Mouse (Mus musculus): ENCODE data around the gene Atad2b. TPM values are rescaled to one million over a fixed set of nuclear protein-coding genes. Genes with fewer than 3 reads are reported as not detected.

Gene Atad2b
- total and polyA plus RNA-seq, 3 experiments = 4.0 to 14.6 (median 13.7) TPM

GRCm38 (mm10) chr12:4917805-4918591 lies 845 bp downstream of the Atad2b start:
- TF ChIP-seq EP300 (IDR thresholded peaks at IDR 0.05; ENCODE audit: insufficient read depth, low read depth, low read length) (no peak), POLR2A (IDR thresholded peaks at IDR 0.05; ENCODE audit: insufficient read depth, low read depth, low read length) (peak; percentile 61)
- H3K9ac ChIP-seq (ENCODE audit: low read depth, low read length) = peak overlapping the region; percentile 99
- intact Hi-C loops (cut with DNase I) = loop anchor here (1.0 to 5.0 kb wide), 4 partner anchors 41 to 151 kb away; partner anchors contain the start of genes Fam228b, Pfn4 and Sf3b6
- peaks cover 6% of the 10 kb centered on the region for H3K36me3 ChIP-seq (ENCODE audit: control insufficient read depth, insufficient read depth, low read length)
- H3K4me3 ChIP-seq = peak overlapping the region; percentile 84
- under 1% methylated on average over 48 of the region's 48 CpGs for WGBS
- H3K27ac ChIP-seq = peak overlapping the region; percentile 95
- H3K79me2 ChIP-seq (replicated peaks; ENCODE audit: control insufficient read depth, insufficient read depth, low read length) = peaks cover 4% of the 10 kb centered on the region
- peaks cover 3% of the 10 kb centered on the region for H3K4me1 ChIP-seq (ENCODE audit: control insufficient read depth, insufficient read depth, low read length)
- DNase-seq = peak; percentile 75 to 80
- no peaks in the 10 kb centered on the region for H3K27me3 ChIP-seq (ENCODE audit: control insufficient read depth, insufficient read depth, low read length)

- H3K9ac ChIP-seq (ENCODE audit: low read depth, low read length) = no peak overlapping the region
- WGBS = 93% methylated on average over 2 of the region's 2 CpGs
- H3K4me1 ChIP-seq (ENCODE audit: control insufficient read depth, insufficient read depth, low read length) = peaks cover 4% of the 10 kb centered on the region
- H3K27me3 ChIP-seq (ENCODE audit: control insufficient read depth, insufficient read depth, low read length) = no peaks in the 10 kb centered on the region
- peaks cover under 1% of the 10 kb centered on the region; the same call in 1 of the 2 replicates for H3K36me3 ChIP-seq (ENCODE audit: control insufficient read depth, insufficient read depth, low read length)
- no peak for TF ChIP-seq POLR2A (IDR thresholded peaks at IDR 0.05; ENCODE audit: insufficient read depth, low read depth, low read length)
- no peak for TF ChIP-seq CTCF (IDR thresholded peaks at IDR 0.05)
- TF ChIP-seq EP300 (IDR thresholded peaks at IDR 0.05; ENCODE audit: insufficient read depth, low read depth, low read length) = no peak
- H3K4me3 ChIP-seq = no peak overlapping the region
- intact Hi-C loops (cut with DNase I) = no loop called here
- peaks cover 3% of the 10 kb centered on the region for H3K79me2 ChIP-seq (replicated peaks; ENCODE audit: control insufficient read depth, insufficient read depth, low read length)
- H3K27ac ChIP-seq = no peak overlapping the region
- DNase-seq = no peak
Measured at GRCm38 (mm10) chr12:4928197-4928596, 11.0 kb downstream of the Atad2b start.

GRCm38 (mm10) chr12:4930820-4931548 lies 13.8 kb downstream of the Atad2b start:
- no peak overlapping the region for H3K27ac ChIP-seq
- intact Hi-C loops (cut with DNase I) = no loop called here
- 94% methylated on average over 3 of the region's 3 CpGs for WGBS
- H3K9ac ChIP-seq (ENCODE audit: low read depth, low read length) = no peak overlapping the region
- peaks cover 5% of the 10 kb centered on the region; the same call in 1 of the 2 replicates for H3K36me3 ChIP-seq (ENCODE audit: control insufficient read depth, insufficient read depth, low read length)
- H3K79me2 ChIP-seq (replicated peaks; ENCODE audit: control insufficient read depth, insufficient read depth, low read length) = peaks cover 4% of the 10 kb centered on the region
- TF ChIP-seq EP300 (IDR thresholded peaks at IDR 0.05; ENCODE audit: insufficient read depth, low read depth, low read length) (no peak), CTCF (IDR thresholded peaks at IDR 0.05) (no peak), POLR2A (IDR thresholded peaks at IDR 0.05; ENCODE audit: insufficient read depth, low read depth, low read length) (no peak)
- H3K4me3 ChIP-seq = no peak overlapping the region
- no peaks in the 10 kb centered on the region for H3K27me3 ChIP-seq (ENCODE audit: control insufficient read depth, insufficient read depth, low read length)
- H3K4me1 ChIP-seq (ENCODE audit: control insufficient read depth, insufficient read depth, low read length) = peaks cover 6% of the 10 kb centered on the region
- no peak for DNase-seq

GRCm38 (mm10) chr12:4952272-4952671 lies 35.1 kb downstream of the Atad2b start:
- H3K27ac ChIP-seq = no peak overlapping the region
- H3K4me1 ChIP-seq (ENCODE audit: control insufficient read depth, insufficient read depth, low read length) = no peaks in the 10 kb centered on the region
- DNase-seq = no peak
- no peak overlapping the region for H3K9ac ChIP-seq (ENCODE audit: low read depth, low read length)
- no peaks in the 10 kb centered on the region for H3K79me2 ChIP-seq (replicated peaks; ENCODE audit: control insufficient read depth, insufficient read depth, low read length)
- H3K4me3 ChIP-seq = no peak overlapping the region
- 94% methylated on average over 1 of the region's 1 CpGs for WGBS
- intact Hi-C loops (cut with DNase I) = no loop called here
- no peaks in the 10 kb centered on the region for H3K27me3 ChIP-seq (ENCODE audit: control insufficient read depth, insufficient read depth, low read length)
- H3K36me3 ChIP-seq (ENCODE audit: control insufficient read depth, insufficient read depth, low read length) = peaks cover 2% of the 10 kb centered on the region; the same call in 1 of the 2 replicates
- TF ChIP-seq EP300 (IDR thresholded peaks at IDR 0.05; ENCODE audit: insufficient read depth, low read depth, low read length) (no peak), POLR2A (IDR thresholded peaks at IDR 0.05; ENCODE audit: insufficient read depth, low read depth, low read length) (no peak), CTCF (IDR thresholded peaks at IDR 0.05) (no peak)

GRCm38 (mm10) chr12:4953156-4953555 lies 36.0 kb downstream of the Atad2b start:
- H3K79me2 ChIP-seq (replicated peaks; ENCODE audit: control insufficient read depth, insufficient read depth, low read length) = no peaks in the 10 kb centered on the region
- no peak for DNase-seq
- no peak overlapping the region for H3K4me3 ChIP-seq
- no peak overlapping the region for H3K9ac ChIP-seq (ENCODE audit: low read depth, low read length)
- H3K36me3 ChIP-seq (ENCODE audit: control insufficient read depth, insufficient read depth, low read length) = peaks cover 2% of the 10 kb centered on the region; the same call in 1 of the 2 replicates
- H3K4me1 ChIP-seq (ENCODE audit: control insufficient read depth, insufficient read depth, low read length) = no peaks in the 10 kb centered on the region
- no peak overlapping the region for H3K27ac ChIP-seq
- intact Hi-C loops (cut with DNase I) = no loop called here
- TF ChIP-seq EP300 (IDR thresholded peaks at IDR 0.05; ENCODE audit: insufficient read depth, low read depth, low read length) = no peak
- TF ChIP-seq POLR2A (IDR thresholded peaks at IDR 0.05; ENCODE audit: insufficient read depth, low read depth, low read length) = no peak
- TF ChIP-seq CTCF (IDR thresholded peaks at IDR 0.05) = no peak
- WGBS = 76% methylated on average over 4 of the region's 4 CpGs
- H3K27me3 ChIP-seq (ENCODE audit: control insufficient read depth, insufficient read depth, low read length) = no peaks in the 10 kb centered on the region
